Mouse (Mus musculus) olfactory bulb, adult 2 months (tissue): Measurements from ENCODE around the gene Tedc1.

Experiments used
- CTCF ChIP-seq: fragments of 200-500 bp; IDR thresholded peaks from 2 replicates; pipeline ENCODE4 v1.5.1; 2012; ENCODE audit warnings: low read depth, mild to moderate bottlenecking, low read length, moderate library complexity; ENCODE audit not compliant: insufficient read depth
- POLR2A ChIP-seq: fragments of 200-500 bp; IDR thresholded peaks from 2 replicates; pipeline ENCODE4 v1.6.1; 2012; ENCODE audit warnings: mild to moderate bottlenecking, low read depth, low read length, moderate library complexity; ENCODE audit not compliant: insufficient read depth

GRCm38 (mm10) chr12:113214972-113215666 is 58.9 kb downstream of the Tedc1 start:
- TF ChIP-seq POLR2A (no peak), CTCF (no peak)
